Mouse (Mus musculus): ENCODE results near the gene Haus5. TPM values are rescaled to one million over a fixed set of nuclear protein-coding genes. Genes with fewer than 3 reads are reported as not detected.

Haus5 gene
- total RNA-seq (2021): 1 to 10 TPM; 6.6 to 6.8 TPM
- long read RNA-seq, experiment 1, transcript Haus5-201 (19 exons, 2,187 nt): major isoform, 5 of 9 reads
- long read RNA-seq, experiment 1, partial matches to known transcripts: 0 of 9 reads
- long read RNA-seq, experiment 1, other reads (novel, unspliced or antisense): 4 of 9 reads
- long read RNA-seq, experiment 2, partial matches to known transcripts: 0 of 7 reads
- long read RNA-seq, experiment 2, other reads (novel, unspliced or antisense): 4 of 7 reads

DNA sequence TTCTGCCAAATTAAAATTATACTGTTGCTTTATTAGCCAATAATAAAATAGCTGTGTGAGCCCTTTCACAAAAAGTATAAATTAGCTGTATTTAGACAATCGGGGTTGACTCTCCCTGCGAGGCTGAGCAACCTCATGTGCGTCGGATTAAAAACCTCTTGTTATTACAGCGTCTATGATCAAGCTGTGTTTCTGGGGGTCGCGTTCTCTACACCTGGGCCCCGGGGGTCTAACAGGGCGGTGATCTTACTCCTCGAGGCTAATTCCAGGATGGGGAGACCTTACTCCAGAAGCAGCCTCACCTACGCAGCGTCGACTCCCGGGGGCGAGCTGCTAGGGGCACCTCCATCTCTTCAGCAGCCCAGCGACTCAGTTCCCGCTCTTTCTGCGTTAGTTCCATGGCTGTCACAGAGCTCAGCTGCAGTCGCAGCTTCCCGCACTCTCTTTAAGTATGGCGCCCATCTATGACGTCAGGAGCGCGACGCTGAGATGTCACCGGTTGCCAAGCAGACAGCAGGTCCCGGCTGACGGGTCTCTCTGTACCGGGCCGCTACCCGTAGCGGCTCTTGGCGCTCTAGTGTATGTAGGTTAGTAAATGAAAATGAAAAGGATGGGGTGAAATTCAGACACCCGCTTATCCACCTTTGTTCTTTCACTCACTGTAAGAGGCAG, at the start of gene Haus5:
Gene Haus5 (minus strand): TSS at position 466 of the 672 bp plus-strand sequence.
- peak; percentile 89 to 95 for DNase-seq (ENCODE audit: low spot score in 2 of 2)
- Histone ChIP-seq H3K27ac (peak within 1 kb of the TSS; percentile 86), H3K4me3 (peak within 1 kb of the TSS; percentile 75)
- TF ChIP-seq CTCF (conservative IDR thresholded peaks at IDR 0.05): no peak

DNA sequence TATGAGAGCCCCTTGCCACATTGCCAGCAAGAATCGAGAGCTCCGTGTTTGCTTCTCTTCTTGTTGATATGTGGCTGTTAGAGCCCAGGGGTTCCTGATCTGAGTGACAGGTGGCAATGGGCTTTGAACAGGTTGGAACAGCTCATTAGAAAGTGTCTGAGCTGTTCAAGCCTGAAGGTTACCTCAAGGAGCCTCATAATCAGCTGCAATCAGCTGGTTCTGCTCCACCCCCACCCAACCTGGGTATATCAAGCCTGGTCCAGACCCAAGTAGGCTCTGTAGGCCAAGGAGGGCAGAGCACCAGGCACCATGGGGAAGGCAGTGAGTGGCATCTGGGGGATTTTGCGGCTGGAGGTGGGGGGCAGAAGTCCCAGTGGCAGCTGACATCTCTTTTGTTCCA, 47.1 kb upstream of the Haus5 start, which contains the start of gene Atp4a:
Gene Atp4a (plus strand): TSS at position 268 of the 400 bp plus-strand sequence.
- H3K4me3 ChIP-seq: no peak within 1 kb of the TSS
- no peak for TF ChIP-seq CTCF (conservative IDR thresholded peaks at IDR 0.05)
- no peak within 1 kb of the TSS for H3K27ac ChIP-seq
- no peak for DNase-seq (ENCODE audit: low spot score in 2 of 2)

DNA sequence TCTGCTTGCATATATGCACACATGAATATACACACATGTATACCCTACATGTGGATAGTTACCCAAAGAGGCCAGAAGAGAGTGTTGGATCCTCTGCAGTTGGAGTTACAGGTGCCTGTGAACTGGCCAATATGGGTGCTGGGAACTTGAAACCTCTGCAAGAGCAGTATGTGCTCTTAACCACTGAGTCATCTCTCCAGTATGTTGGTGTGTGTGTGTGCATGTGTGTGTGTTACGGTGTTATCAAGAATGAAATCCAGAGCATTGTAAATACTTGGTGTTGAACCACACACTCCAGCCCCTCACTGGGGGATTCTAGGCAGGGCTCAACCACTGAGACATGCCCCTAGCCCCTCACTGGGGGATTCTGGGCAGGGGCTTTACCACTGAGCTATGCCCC, 42.6 kb upstream of the Haus5 start:
- TF ChIP-seq CTCF (conservative IDR thresholded peaks at IDR 0.05): no peak
- H3K4me3 ChIP-seq: no peak overlapping the region
- DNase-seq (ENCODE audit: low spot score in 2 of 2): no peak
- H3K27ac ChIP-seq: no peak overlapping the region

DNA sequence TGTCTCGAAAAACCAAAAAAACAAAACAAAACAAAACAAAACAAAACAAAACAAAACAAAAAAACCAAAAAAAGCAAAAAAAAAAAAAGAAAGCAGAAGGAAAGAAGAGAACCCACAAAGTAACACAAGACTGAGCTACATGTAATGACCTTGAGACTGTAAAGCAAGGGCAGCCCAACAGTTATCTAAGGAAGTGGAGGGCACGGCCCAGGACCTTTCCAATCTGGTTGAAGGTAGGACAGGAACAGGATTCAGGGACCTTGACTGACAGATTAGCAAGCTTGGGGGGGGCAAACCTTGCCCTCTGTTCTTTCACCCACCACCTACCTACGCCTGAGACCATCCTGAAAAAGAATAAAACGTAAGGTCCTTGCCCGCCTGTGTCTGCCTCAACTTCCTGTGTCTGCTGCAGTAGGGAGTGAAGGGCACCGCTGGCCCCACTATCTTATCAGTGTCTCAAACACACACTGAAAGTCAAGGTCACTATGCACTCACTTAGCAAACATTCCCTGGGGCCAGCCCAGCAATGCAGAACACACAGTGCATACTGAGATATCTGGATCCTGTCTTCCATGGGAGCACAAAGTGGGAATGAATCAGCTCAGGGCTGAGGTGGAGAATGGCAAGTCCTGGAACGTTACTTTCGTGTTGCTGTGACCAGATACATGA, 41.6 kb upstream of the Haus5 start:
- H3K4me3 ChIP-seq: no peak overlapping the region

DNA sequence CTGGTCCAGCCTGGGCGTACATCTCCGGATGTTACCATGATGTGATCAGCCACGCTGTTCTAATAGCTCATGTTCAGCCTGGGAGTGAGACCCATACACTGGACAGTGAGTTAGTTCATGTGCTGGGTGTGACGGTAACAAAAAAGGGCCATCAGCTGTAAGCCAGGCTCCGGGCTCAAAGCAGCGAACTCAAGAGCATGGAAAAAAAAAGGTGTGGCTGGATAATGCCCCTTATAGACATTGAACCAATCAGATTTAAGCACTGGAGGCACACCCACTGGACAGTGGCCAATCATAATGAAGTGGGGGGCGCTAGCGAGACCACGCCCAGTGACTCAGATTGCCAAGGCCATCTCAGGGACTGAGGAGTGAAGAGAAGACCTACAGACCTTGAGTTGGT, 33.8 kb upstream of the Haus5 start, which contains the start of gene 2200002J24Rik:
Gene 2200002J24Rik (plus strand): TSS at position 338 of the 400 bp plus-strand sequence.
- Histone ChIP-seq H3K27ac (no peak within 1 kb of the TSS), H3K4me3 (no peak within 1 kb of the TSS)
- no peak for DNase-seq (ENCODE audit: low spot score in 2 of 2)
- TF ChIP-seq CTCF (conservative IDR thresholded peaks at IDR 0.05): no peak

More for the DNA sequence above, 41.6 kb upstream of the Haus5 start:
- TF ChIP-seq CTCF (conservative IDR thresholded peaks at IDR 0.05): no peak
- no peak overlapping the region for H3K27ac ChIP-seq
- no peak for DNase-seq (ENCODE audit: low spot score in 2 of 2)

DNA sequence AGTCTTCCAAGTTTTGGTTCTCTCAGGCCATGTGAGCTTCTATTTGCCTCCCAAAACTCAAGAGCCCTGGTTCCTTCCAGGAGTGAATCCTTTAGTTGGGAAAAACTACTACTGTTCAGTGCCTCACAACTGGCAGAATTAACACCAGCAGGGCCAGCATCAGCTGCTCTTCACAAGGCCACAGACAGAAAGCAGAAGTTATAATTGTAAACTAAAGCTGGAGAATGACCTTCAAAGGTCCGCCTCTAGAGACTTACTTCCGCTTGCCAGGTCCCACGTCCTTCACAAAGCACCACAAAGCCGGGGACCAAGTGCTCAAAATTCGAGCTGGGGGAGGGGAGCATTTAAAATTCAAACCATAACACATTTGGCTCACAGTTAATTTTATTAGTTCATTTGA, 33.3 kb upstream of the Haus5 start:
- TF ChIP-seq CTCF (conservative IDR thresholded peaks at IDR 0.05): no peak
- H3K27ac ChIP-seq: no peak overlapping the region
- DNase-seq (ENCODE audit: low spot score in 2 of 2): no peak
- H3K4me3 ChIP-seq: no peak overlapping the region

DNA sequence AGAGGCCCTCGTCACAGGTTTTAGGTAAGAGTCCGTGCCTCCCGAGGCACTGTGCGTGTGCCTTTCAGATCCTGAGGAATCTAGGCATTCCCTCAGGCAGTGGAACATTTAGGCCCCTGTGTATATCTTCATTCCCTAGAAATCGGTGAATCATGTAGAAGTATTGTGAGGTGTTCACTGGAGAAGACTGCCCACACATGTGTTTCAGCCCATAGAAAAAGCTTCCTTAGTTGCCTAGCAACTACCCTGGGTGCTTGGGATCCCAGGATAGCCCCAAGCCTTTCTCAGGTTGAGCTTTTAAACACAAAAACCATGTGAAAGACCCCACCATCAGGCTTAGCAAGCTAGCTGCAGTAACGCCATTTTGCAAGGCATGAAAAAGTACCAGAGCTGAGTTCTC, 23.5 kb upstream of the Haus5 start:
- peak in 1 of 2 experiments; percentile 8 for DNase-seq (ENCODE audit: low spot score in 2 of 2)
- TF ChIP-seq CTCF (conservative IDR thresholded peaks at IDR 0.05): no peak
- Histone ChIP-seq H3K4me3 (no peak overlapping the region), H3K27ac (no peak overlapping the region)

DNA sequence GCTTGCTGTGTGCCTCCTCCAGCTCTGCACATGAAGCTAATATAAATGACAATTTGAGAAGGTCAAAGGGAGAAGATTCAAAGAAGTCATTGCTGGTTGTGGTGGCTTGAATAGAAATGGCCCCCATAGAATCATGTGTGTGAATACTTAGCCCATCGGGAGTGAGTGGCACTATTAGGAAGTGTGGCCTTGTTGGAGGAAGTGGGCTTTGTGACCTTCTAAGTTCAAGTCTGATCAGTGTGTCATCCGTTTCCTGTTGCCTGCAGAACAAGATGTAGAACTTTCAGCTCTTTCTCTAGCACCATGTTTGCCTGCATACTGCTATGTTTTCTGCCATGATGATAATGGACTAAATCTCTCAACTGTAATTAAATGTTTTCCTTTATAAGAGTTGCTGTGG, 18.6 kb upstream of the Haus5 start:
- TF ChIP-seq CTCF (conservative IDR thresholded peaks at IDR 0.05): no peak
- Histone ChIP-seq H3K27ac (no peak overlapping the region), H3K4me3 (no peak overlapping the region)
- DNase-seq (ENCODE audit: low spot score in 2 of 2): no peak

DNA sequence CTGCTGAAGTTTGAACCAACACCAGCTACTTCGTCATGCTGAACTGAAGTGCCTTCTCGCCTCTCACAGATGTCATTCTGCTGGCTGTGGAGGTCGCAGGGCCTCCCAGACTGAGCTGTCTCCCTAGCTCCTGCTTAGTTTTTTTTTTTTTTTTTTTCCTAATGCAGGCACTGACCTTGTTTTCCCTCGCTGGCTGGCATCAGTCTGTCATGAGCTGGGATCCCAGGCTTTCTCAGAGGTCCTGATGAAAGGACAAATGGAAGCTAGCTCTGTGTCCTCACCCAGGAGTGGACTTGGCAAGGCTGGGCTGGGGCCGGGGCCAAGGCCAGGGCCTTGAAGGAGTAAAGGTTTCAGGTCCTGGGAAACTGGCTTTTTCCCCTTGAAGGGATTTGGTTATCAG, 17.1 kb upstream of the Haus5 start:
- H3K4me3 ChIP-seq: no peak overlapping the region
- no peak for TF ChIP-seq CTCF (conservative IDR thresholded peaks at IDR 0.05)
- H3K27ac ChIP-seq: no peak overlapping the region
- DNase-seq (ENCODE audit: low spot score in 2 of 2): no peak

DNA sequence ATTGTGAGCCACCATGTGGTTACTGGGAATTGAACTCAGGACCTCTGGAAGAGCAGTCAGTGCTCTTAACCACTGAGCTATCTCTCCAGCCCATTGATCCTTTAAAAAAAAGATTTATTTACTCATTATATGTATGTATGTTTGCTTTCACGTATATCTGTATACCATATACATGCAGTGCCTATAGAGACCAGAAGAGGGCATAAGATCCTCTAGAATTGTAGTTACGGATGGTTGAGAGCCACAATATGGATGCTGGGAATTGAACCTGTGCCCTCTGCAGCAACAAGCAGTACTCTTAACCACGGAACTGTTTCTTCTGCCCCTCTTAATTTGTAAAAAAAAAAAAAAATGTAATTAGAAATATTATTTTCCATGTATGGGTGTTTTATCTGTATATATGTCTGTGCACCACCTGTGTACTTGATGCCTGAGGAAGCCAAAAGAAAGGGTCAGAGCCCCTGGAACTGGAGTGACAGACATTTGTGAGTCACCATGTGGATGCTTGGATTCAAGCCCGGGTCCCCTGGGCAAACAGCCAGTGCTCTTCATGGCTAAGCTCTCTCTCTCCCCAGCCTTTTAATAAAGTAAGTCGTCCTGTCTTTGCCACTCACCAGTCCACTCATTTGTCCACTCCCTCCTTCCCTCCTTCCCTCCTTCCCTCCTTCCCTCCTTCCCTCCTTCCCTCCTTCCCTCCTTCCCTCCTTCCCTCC, 13.6 kb upstream of the Haus5 start:
- no peak overlapping the region for H3K27ac ChIP-seq
- TF ChIP-seq CTCF (conservative IDR thresholded peaks at IDR 0.05): peak; percentile 40
- H3K4me3 ChIP-seq: no peak overlapping the region
- DNase-seq (ENCODE audit: low spot score in 2 of 2): peak in 1 of 2 experiments; percentile 16

DNA sequence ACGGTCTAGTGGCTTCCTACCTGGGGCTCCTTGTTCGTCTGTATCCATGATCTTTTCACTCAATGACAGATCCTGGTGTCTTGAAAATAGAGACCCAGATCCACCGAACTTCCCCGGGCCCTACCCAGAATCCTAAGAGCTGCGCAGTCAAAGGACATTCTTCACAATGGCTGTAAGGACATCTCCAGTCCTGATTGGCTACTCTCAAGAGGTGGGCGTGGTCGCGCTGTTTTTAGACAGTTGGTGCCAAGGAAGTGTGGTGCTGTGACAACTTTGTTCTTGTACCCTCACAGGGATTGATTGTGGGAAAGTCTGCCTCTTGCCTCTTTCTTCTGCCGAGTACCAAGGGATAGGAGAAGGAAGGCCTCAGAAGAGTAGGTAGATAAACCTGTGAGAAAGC, 6.7 kb upstream of the Haus5 start, which contains the start of gene Pmis2:
Gene Pmis2 (minus strand): TSS at position 126 of the 400 bp plus-strand sequence.
- H3K4me3 ChIP-seq: no peak within 1 kb of the TSS
- TF ChIP-seq CTCF (conservative IDR thresholded peaks at IDR 0.05): no peak
- H3K27ac ChIP-seq: no peak within 1 kb of the TSS
- no peak for DNase-seq (ENCODE audit: low spot score in 2 of 2)

DNA sequence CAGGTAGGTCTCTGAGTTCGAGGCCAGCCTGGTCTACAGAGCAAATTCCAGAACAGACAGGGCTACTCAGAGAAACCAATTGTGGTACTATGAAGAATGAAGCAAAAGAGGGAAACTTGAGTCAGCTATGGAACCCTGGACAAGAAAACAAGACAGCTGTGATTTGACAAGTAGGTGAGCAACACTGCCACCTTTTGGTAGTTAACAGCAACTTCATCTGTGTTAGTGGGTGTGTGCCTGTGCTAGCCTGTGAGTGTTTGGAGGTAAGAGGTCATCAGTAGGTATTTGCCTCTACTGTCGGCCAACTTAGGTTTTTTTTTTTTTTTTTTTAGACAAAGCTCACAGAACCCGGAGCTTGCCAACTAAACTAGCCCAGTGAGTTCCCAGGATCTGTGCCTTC, 4.4 kb upstream of the Haus5 start:
- Histone ChIP-seq H3K4me3 (no peak overlapping the region), H3K27ac (no peak overlapping the region)
- DNase-seq (ENCODE audit: low spot score in 2 of 2): no peak
- peak; percentile 63 for TF ChIP-seq CTCF (conservative IDR thresholded peaks at IDR 0.05)

DNA sequence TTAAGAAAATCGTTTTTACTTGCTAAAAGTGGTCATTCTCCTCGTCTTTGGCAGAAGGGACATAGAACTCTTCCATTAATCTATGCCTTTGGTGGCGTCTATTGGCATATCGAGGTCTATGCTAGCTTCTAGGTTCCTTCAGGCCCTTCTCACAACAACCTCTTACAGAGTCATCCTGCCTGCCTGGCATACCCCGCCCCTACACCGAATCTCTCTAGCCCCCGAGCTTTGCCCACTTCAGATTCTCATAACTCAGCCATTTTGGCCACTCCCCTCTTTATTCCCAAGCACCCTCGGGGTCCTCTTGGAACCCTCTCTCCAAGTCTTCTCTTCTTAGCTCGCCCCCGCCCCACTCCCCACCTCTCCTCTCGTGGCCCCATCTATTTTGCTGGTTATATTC, 527 bp upstream of the Haus5 start:
- Histone ChIP-seq H3K27ac (peak overlapping the region; percentile 86), H3K4me3 (peak overlapping the region; percentile 75)
- no peak for DNase-seq (ENCODE audit: low spot score in 2 of 2)
- TF ChIP-seq CTCF (conservative IDR thresholded peaks at IDR 0.05): no peak
